Mouse (Mus musculus) kidney, embryonic 16.5 days (tissue): Measurements from ENCODE around the gene Prima1. TPM values are rescaled to one million over a fixed set of nuclear protein-coding genes. Genes with fewer than 3 reads are reported as not detected.

Source experiments
- ATAC-seq: fragments of 200-750 bp; cut with Nextera tagmentation; 2 replicates; pipeline ENCODE4 v1.8.0; 2017; ENCODE audit warnings: moderate TSS enrichment; ENCODE audit not compliant: low FRiP score, low TSS enrichment
- H3K27ac ChIP-seq: fragments of 300-500 bp; sonication (generic); 2 replicates; pipeline ENCODE4 v1.5.1; 2014; ENCODE audit warnings: low read length
- H3K27me3 ChIP-seq: fragments of 300-500 bp; sonication (generic); 2 replicates; pipeline ENCODE4 v1.6.1; 2014; ENCODE audit warnings: low read length, control low read depth, mixed read lengths; ENCODE audit not compliant: insufficient read depth
- H3K36me3 ChIP-seq: fragments of 300-500 bp; sonication (generic); 2 replicates; pipeline ENCODE4 v1.6.1; 2014; ENCODE audit warnings: low read length, control low read depth, mixed read lengths; ENCODE audit not compliant: insufficient read depth
- H3K4me1 ChIP-seq: fragments of 300-500 bp; sonication (generic); 2 replicates; pipeline ENCODE4 v1.6.1; 2014; ENCODE audit warnings: low read length, control low read depth, mixed read lengths; ENCODE audit not compliant: insufficient read depth
- H3K4me2 ChIP-seq: fragments of 300-500 bp; sonication (generic); replicated peaks from 2 replicates; pipeline ENCODE4 v1.6.1; 2014; ENCODE audit warnings: low read depth, low read length
- H3K4me3 ChIP-seq: fragments of 300-500 bp; sonication (generic); 2 replicates; pipeline ENCODE4 v1.5.1; 2014; ENCODE audit warnings: mild to moderate bottlenecking, low read length
- H3K9ac ChIP-seq: fragments of 300-500 bp; sonication (generic); replicated peaks from 2 replicates; pipeline ENCODE4 v1.6.1; 2014; ENCODE audit warnings: low read length
- H3K9me3 ChIP-seq: fragments of 300-500 bp; sonication (generic); 2 replicates; pipeline ENCODE4 v1.6.1; 2016; ENCODE audit warnings: low read length, control low read depth
- WGBS: fragments of 180-500 bp; shearing (Covaris S2); extraction: QIAGEN DNeasy Blood & Tissue Kit; methylation state at CpG from one replicate; pipeline ENCODE4 v1.1.7; 2014; 5-methylcytosine and 5-hydroxymethylcytosine counted together
- polyA plus RNA-seq: library from polyadenylated mRNA; unstranded; fragments of >200 nt; fragmentation: Nextera tagmentation; extraction: Ambion mirVana; gene quantifications from 2 replicates; pipeline ENCODE4 v1.2.1, GENCODE M21; 2015

The Prima1 gene
- polyA plus RNA-seq, 1 experiment from 2014 or later: 0.47 TPM

- 83% methylated on average over 7 of the region's 7 CpGs for WGBS
- Histone ChIP-seq H3K36me3 (no peaks in the 10 kb centered on the region), H3K4me2 (no peak overlapping the region), H3K9me3 (no peaks in the 10 kb centered on the region), H3K27me3 (no peaks in the 10 kb centered on the region), H3K27ac (no peak overlapping the region), H3K9ac (no peak overlapping the region), H3K4me3 (no peak overlapping the region), H3K4me1 (peaks cover 9% of the 10 kb centered on the region)
- ATAC-seq: no peak
Observed at GRCm38 (mm10) chr12:103209581-103209980, 32.4 kb downstream of the Prima1 start.

GRCm38 (mm10) chr12:103205561-103205960 lies 36.4 kb downstream of the Prima1 start:
- Histone ChIP-seq H3K27ac (no peak overlapping the region), H3K4me3 (no peak overlapping the region), H3K4me2 (no peak overlapping the region), H3K9ac (no peak overlapping the region), H3K36me3 (no peaks in the 10 kb centered on the region), H3K4me1 (peaks cover 11% of the 10 kb centered on the region), H3K9me3 (no peaks in the 10 kb centered on the region), H3K27me3 (no peaks in the 10 kb centered on the region)
- no peak for ATAC-seq
- 76% methylated on average over 7 of the region's 7 CpGs for WGBS

- Histone ChIP-seq H3K9ac (no peak overlapping the region), H3K27ac (0 out of 2 replicates have a peak overlapping the region, but pooled peaks have one; percentile 14), H3K27me3 (no peaks in the 10 kb centered on the region), H3K4me3 (no peak overlapping the region), H3K36me3 (no peaks in the 10 kb centered on the region), H3K9me3 (no peaks in the 10 kb centered on the region), H3K4me2 (no peak overlapping the region), H3K4me1 (peaks cover 11% of the 10 kb centered on the region)
- 14% methylated on average over 11 of the region's 11 CpGs for WGBS
- ATAC-seq: peak; percentile 87
Observed at GRCm38 (mm10) chr12:103202592-103203544, 39.1 kb downstream of the Prima1 start.

- Histone ChIP-seq H3K36me3 (no peaks in the 10 kb centered on the region), H3K27ac (no peak overlapping the region), H3K27me3 (no peaks in the 10 kb centered on the region; the same call in 1 of the 2 replicates), H3K4me1 (no peaks in the 10 kb centered on the region), H3K9me3 (no peaks in the 10 kb centered on the region), H3K4me2 (no peak overlapping the region), H3K4me3 (no peak overlapping the region), H3K9ac (no peak overlapping the region)
- ATAC-seq: no peak
- 62% methylated on average over 5 of the region's 5 CpGs for WGBS
Observed at GRCm38 (mm10) chr12:103192996-103193395, 49.0 kb downstream of the Prima1 start.

- Histone ChIP-seq H3K9ac (no peak overlapping the region), H3K36me3 (no peaks in the 10 kb centered on the region), H3K4me2 (no peak overlapping the region), H3K27ac (no peak overlapping the region), H3K9me3 (no peaks in the 10 kb centered on the region), H3K4me1 (no peaks in the 10 kb centered on the region), H3K27me3 (no peaks in the 10 kb centered on the region; the same call in 1 of the 2 replicates), H3K4me3 (no peak overlapping the region)
- no peak for ATAC-seq
- WGBS: 58% methylated on average over 12 of the region's 12 CpGs
Observed at GRCm38 (mm10) chr12:103189771-103190170, 52.2 kb downstream of the Prima1 start.

GRCm38 (mm10) chr12:103188223-103188622 lies 53.7 kb downstream of the Prima1 start:
- H3K9me3 ChIP-seq: no peaks in the 10 kb centered on the region
- H3K4me3 ChIP-seq: no peak overlapping the region
- H3K36me3 ChIP-seq: no peaks in the 10 kb centered on the region
- no peak overlapping the region for H3K9ac ChIP-seq
- no peak overlapping the region for H3K4me2 ChIP-seq
- H3K27ac ChIP-seq: no peak overlapping the region
- no peaks in the 10 kb centered on the region; the same call in 1 of the 2 replicates for H3K27me3 ChIP-seq
- H3K4me1 ChIP-seq: no peaks in the 10 kb centered on the region
- no peak for ATAC-seq
- WGBS: 50% methylated on average over 8 of the region's 8 CpGs

- Histone ChIP-seq H3K9ac (no peak overlapping the region), H3K9me3 (no peaks in the 10 kb centered on the region), H3K4me3 (no peak overlapping the region), H3K36me3 (no peaks in the 10 kb centered on the region), H3K4me2 (no peak overlapping the region), H3K4me1 (no peaks in the 10 kb centered on the region), H3K27me3 (no peaks in the 10 kb centered on the region; the same call in 1 of the 2 replicates), H3K27ac (no peak overlapping the region)
- 63% methylated on average over 7 of the region's 7 CpGs for WGBS
- no peak for ATAC-seq
Observed at GRCm38 (mm10) chr12:103187020-103187419, 54.9 kb downstream of the Prima1 start.

GRCm38 (mm10) chr12:103183057-103183456 lies 58.9 kb downstream of the Prima1 start:
- Histone ChIP-seq H3K9me3 (no peaks in the 10 kb centered on the region), H3K36me3 (no peaks in the 10 kb centered on the region), H3K4me1 (no peaks in the 10 kb centered on the region), H3K27ac (no peak overlapping the region), H3K9ac (no peak overlapping the region), H3K4me3 (no peak overlapping the region), H3K27me3 (no peaks in the 10 kb centered on the region), H3K4me2 (no peak overlapping the region)
- 0 out of 2 replicates have a peak, but pooled peaks have one; percentile 46 for ATAC-seq
- WGBS: 22% methylated on average over 7 of the region's 7 CpGs

GRCm38 (mm10) chr12:103168892-103169291 lies 73.1 kb downstream of the Prima1 start:
- peaks cover 12% of the 10 kb centered on the region for H3K4me1 ChIP-seq
- ATAC-seq: peak; percentile 75
- WGBS: 19% methylated on average over 12 of the region's 12 CpGs

More at GRCm38 (mm10) chr12:103168892-103169291, 73.1 kb downstream of the Prima1 start:
- Histone ChIP-seq H3K9ac (no peak overlapping the region), H3K27me3 (no peaks in the 10 kb centered on the region), H3K9me3 (no peaks in the 10 kb centered on the region), H3K4me2 (0 out of 2 replicates have a peak overlapping the region, but pooled peaks have one; percentile 10), H3K4me3 (no peak overlapping the region), H3K27ac (no peak overlapping the region), H3K36me3 (no peaks in the 10 kb centered on the region)
